In genomic region chr19:55914614-55915211, GRCm38 (mm10) we compare ENCODE assay signal across 15 mouse cellular contexts.
DNase-seq lines count a peak whose midpoint lies in the region; ATAC-seq and TF ChIP-seq lines count a peak whose summit lies in the region.
"Had no signal": no experiment of that assay in that cellular context is flagged by ENCODE, and none has a peak within 500 bp of the region (broad histone marks: within the 10 kb centered on the region; RNA-seq: fewer than 3 reads in every experiment).

No protein-coding gene starts in this region.

- H3K9ac ChIP-seq in forebrain, embryonic 12.5 days: no peak overlapping the region
- H3K9ac ChIP-seq in limb, embryonic 15.5 days: no peak overlapping the region
- H3K9ac ChIP-seq: hindbrain, embryonic 14.5 days; liver, embryonic 13.5 days had no signal

- no peaks in the 10 kb centered on the region for H3K27me3 ChIP-seq in spleen, adult 2 months (ENCODE audit: control insufficient read depth, insufficient read depth, low read length)
- peaks cover 57% of the 10 kb centered on the region for H3K27me3 ChIP-seq in forebrain, embryonic 12.5 days
- no peaks in the 10 kb centered on the region for H3K27me3 ChIP-seq in limb, embryonic 15.5 days
- H3K27me3 ChIP-seq: liver, embryonic 13.5 days had no signal

- no peak for TF ChIP-seq CTCF in spleen, adult 2 months (IDR thresholded peaks at IDR 0.05; ENCODE audit: extremely low read depth, insufficient read depth, insufficient read length, insufficient replicate concordance)

- no peak for TF ChIP-seq POLR2A in spleen, adult 2 months (IDR thresholded peaks at IDR 0.05; ENCODE audit: low read depth, low read length)

- no peak overlapping the region for H3K4me2 ChIP-seq in forebrain, embryonic 12.5 days
- no peak overlapping the region for H3K4me2 ChIP-seq in limb, embryonic 15.5 days
- H3K4me2 ChIP-seq: heart, embryonic 11.5 days; hindbrain, embryonic 14.5 days; liver, embryonic 13.5 days had no signal

- peak overlapping the region; percentile 51 for H3K27ac ChIP-seq in spleen, adult 2 months (ENCODE audit: insufficient read depth, low read length)
- H3K27ac ChIP-seq in forebrain, embryonic 12.5 days: peak overlapping the region; percentile 46; the same call in 1 of the 2 replicates
- peak overlapping the region; percentile 27; the same call in 1 of the 2 replicates for H3K27ac ChIP-seq in limb, embryonic 15.5 days
- H3K27ac ChIP-seq: liver, embryonic 13.5 days had no signal

- WGBS in spleen, adult 2 months: 75% methylated on average over 20 of the region's 20 CpGs
- WGBS in forebrain, embryonic 12.5 days: 44% methylated on average over 20 of the region's 20 CpGs
- WGBS in limb, embryonic 15.5 days: 39% methylated on average over 20 of the region's 20 CpGs

- no peak overlapping the region for H3K4me3 ChIP-seq in spleen, adult 2 months (ENCODE audit: extremely low read depth, insufficient read depth, insufficient read length)
- H3K4me3 ChIP-seq in forebrain, embryonic 12.5 days (replicated peaks): no peak overlapping the region
- no peak overlapping the region for H3K4me3 ChIP-seq in limb, embryonic 15.5 days
- H3K4me3 ChIP-seq: liver, embryonic 13.5 days had no signal

- no peak for DNase-seq in spleen, adult 2 months (ENCODE audit: low read depth in 1 of 2, low spot score in 2 of 2)
- DNase-seq in spleen, postnatal 10 days (ENCODE audit: low spot score in 2 of 2): no peak
- peak; percentile 36 for DNase-seq in thymus, postnatal 4 days
- no peak for DNase-seq in cerebellum, postnatal 25 days
- no peak for DNase-seq in yolk sac, embryonic 10.5 days (ENCODE audit: low spot score)
- DNase-seq: cerebellum, postnatal 10 days; gastrocnemius, postnatal 10 days; kidney, postnatal 10 days; layer of hippocampus, postnatal 36 days; liver, embryonic 13.5 days; right cerebral cortex, adult 18-20 months had no signal

- no peaks in the 10 kb centered on the region; the same call in 1 of the 2 replicates for H3K4me1 ChIP-seq in spleen, adult 2 months (ENCODE audit: control insufficient read depth, insufficient read depth, insufficient read length)
- peaks cover 26% of the 10 kb centered on the region for H3K4me1 ChIP-seq in forebrain, embryonic 12.5 days
- peaks cover 10% of the 10 kb centered on the region for H3K4me1 ChIP-seq in limb, embryonic 15.5 days

- no peaks in the 10 kb centered on the region for H3K36me3 ChIP-seq in spleen, adult 2 months (ENCODE audit: control insufficient read depth, insufficient read depth, low read length)
- H3K36me3 ChIP-seq in forebrain, embryonic 12.5 days (replicated peaks): peaks cover 38% of the 10 kb centered on the region
- H3K36me3 ChIP-seq in limb, embryonic 15.5 days: peaks cover 56% of the 10 kb centered on the region

- no peak for ATAC-seq in forebrain, embryonic 12.5 days (ENCODE audit: low FRiP score)
- ATAC-seq in limb, embryonic 15.5 days (ENCODE audit: insufficient number of reproducible peaks, low FRiP score, low TSS enrichment, low read depth): no peak

- H3K9me3 ChIP-seq in forebrain, embryonic 12.5 days: no peaks in the 10 kb centered on the region
- H3K9me3 ChIP-seq in limb, embryonic 15.5 days: no peaks in the 10 kb centered on the region
